Mouse (Mus musculus) spleen, postnatal 4 days (tissue): ENCODE measurements around the gene Platr17.
"Not testable (repeated sequence)": the region's sequence is repeated elsewhere in the genome, so short reads cannot be mapped to it uniquely, and the experiment has no call there.

Experiments used
- DNase-seq, 2 experiments: peaks; one replicate each; pipeline ENCODE4 v3.0.0; 2022; ENCODE audit warnings: low spot score in 2 of 2

Platr17 gene

DNA sequence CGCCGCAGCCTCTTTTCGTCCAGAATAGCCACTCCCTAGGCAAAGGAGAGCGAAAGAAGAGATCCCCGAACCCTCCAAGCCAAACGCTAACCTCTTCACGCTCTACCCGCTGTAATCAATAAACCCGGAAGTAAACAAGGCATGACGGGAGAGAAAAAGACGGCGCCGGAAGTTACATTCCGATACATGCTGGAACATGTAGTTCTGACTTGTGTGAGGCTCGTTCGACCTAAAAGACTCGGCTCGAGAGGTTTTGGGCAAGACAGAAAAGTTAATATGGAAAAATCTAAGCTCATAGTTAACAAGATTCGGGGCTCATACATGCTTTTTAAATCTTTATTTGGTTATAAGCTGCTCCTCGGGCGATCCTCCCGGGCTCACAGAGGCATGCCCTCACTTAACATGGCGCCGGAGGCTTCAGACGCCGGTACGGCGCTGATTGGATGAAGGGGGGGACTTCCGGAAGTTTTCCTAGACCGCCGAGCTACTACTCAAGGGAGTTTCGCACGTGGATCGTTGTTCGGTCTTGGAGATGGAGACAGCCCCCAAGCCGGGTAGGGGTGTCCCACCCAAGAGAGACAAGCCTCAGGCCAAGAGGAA, 35.4 kb downstream of the Platr17 start, which contains the start of the genes Pfdn6 and Wdr46:
Pfdn6 (minus strand) TSS at position 138 of the 600 bp plus-strand sequence.
Wdr46 (plus strand) TSS at position 455 of the 600 bp plus-strand sequence.
- peak; percentile 84 to 92 for DNase-seq

DNA sequence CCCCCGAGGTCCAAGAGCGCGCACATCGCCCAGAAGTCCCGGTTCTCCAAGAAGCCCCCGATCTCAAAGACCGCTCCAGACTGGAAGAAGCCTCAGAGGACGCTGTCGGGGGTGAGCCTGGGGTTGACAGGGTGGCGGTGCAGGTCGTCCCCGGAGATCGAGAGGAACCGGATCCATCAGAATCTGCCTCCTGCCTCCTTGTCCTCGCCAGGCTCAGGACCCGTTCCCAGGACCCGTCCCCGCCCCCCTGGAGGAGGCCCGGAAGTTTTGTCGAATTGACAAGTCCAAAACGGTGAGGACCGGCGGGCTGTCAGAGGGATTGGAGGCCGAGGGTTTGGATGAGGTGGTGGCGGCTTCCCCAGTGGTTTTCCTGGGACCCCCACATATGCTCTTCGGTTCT, 36.0 kb downstream of the Platr17 start:
- peak in 1 of 2 experiments; percentile 75 for DNase-seq

DNA sequence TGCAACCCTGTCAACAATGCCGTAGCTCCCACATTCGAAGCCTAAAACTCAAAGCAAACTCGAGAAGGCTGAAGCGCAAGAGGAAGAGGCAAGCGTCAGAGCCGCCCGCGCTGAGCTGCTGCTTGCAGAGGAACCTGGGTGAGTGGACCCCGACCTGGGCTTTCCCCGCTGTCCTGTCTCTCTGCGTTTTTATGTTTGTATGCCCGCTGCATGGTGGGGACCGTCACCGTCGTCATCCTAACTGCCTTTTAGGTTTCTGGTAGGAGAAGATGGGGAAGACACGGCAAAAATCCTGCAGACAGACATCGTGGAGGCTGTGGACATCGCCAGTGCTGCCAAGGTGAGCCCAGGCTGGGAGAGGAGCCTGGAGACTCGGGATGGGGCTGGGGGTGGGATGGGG, 36.4 kb downstream of the Platr17 start:
- DNase-seq = peak in 1 of 2 experiments; percentile 63

DNA sequence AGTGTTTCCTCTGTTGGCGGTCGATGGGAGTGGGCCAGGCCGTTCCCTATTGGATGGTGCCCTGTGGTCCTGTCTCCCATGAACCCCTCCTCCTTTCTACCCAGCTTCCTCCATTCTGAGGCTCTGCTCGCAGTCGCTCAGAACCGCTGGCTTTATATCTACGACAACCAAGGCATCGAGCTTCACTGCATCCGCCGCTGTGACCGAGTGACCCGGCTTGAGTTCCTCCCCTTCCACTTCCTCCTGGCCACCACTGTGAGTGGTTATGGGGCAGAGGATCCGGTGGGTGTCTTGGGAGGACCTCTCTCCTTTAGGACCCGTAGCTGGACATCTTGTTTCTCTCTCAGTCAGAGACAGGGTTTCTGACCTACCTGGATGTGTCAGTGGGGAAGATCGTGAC, 38.5 kb downstream of the Platr17 start:
- no peak for DNase-seq

DNA sequence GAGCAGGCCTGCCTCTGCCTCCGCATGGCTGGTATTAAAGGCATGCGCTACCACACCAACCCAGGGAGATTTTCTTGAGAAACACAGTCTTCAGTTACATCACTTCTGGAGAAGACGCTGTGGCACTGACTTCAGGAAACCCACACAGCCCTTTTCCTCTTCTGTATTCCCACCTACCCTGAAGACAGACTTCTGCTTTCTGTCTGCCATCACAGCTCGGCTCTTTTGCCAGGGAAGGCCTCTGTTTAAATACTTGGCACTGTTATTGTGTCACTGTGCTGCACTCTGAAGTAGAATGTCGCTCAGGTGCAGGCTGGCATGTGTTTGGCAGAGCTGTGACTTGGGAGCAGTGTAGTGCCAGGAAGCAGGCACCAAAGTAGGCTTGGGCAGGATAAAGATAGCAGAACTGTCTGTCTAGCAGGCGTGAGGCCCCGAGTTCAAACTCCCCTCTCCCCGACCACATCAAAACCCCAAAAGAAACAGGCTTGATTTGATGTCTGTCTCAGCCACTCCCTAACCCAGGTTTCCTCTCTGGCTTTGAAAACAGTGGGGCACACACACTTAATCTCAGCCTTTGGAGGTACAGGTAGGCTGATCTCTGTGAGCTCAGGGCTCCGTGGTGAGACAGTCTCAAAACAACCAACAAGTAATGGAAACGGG, 42.6 kb downstream of the Platr17 start:
- DNase-seq = no peak

DNA sequence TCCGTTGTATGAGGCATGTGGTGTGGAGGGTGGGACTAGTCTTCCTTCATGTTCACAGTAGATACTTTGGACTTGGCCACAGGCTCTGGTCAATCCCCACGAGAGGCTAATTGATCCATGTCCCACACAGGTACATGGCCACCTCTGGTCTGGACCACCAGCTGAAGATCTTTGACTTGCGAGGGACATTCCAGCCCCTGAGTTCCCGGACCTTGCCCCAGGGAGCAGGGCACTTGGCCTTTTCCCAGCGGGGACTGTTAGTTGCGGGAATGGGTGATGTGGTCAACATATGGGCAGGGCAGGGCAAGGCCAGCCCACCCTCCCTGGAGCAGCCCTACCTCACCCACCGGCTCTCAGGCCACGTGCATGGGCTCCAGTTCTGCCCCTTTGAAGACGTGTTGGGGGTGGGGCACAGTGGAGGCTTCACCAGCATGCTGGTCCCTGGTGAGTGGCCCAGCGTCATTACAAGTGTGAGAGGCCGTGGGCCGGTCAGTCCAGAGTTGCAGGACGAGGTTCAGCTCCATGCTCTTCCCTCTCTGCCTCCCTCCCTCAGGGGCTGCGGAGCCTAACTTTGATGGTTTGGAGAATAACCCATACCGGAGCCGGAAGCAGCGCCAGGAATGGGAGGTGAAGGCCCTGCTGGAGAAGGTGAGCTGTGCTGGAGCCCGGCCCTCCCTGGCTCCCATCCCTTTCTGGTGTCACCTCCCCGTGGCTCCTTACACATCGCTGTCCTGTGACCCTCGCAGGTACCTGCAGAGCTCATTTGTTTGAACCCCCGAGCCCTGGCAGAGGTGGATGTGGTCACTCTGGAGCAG, 43.4 kb downstream of the Platr17 start:
- DNase-seq = no peak

DNA sequence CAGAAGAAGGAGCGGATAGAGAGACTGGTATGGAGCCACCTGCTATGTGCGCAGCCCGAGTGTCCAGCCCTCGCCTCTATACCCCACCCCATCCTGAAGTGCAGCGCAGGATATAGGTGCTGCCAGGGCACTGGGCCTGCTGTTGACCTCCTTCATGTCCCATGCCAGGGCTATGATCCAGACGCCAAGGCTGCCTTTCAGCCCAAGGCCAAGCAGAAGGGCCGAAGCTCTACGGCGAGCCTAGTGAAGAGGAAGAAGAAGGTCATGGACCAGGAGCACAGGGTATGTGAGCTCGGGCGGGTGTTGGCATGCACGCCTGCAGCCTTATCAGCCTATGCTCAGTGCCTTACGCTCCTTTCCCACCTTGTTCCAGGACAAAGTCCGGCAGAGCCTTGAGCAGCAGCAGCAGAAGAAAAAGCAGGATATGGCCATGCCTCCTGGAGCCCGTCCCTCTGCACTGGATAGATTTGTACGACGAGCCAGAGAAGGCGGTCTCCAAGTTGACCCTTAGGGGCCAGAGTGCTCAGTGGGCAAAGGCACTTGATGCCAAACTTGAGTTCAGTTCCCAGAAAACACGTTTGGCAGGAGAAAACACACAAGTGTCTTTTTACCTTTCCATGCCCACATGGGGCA, 44.1 kb downstream of the Platr17 start:
- DNase-seq = no peak

DNA sequence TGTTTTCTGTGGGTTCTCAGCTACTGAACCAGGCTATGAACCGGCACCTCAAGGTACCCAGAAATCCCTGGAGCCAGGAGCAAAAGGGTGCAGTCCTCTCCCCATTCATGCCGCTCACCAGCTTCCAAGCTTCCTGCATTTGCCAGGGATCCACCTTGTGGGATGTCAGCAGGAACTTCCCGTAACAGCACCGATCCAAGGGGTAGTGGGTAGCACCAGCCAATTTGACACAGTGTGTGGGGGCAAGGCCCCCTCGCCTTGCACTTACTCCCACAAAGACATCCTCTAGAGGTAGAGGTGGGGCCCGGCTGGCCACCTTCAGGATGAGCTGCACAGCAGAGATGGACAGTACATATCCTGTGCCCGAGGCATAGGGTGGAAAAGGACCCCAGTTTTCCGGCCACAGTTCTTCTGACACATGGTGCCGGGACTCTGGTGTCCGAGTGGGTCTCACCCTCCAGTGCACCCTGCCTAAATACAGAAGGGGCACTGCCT, 45.2 kb downstream of the Platr17 start:
- DNase-seq = peak in 1 of 2 experiments; percentile 61

DNA sequence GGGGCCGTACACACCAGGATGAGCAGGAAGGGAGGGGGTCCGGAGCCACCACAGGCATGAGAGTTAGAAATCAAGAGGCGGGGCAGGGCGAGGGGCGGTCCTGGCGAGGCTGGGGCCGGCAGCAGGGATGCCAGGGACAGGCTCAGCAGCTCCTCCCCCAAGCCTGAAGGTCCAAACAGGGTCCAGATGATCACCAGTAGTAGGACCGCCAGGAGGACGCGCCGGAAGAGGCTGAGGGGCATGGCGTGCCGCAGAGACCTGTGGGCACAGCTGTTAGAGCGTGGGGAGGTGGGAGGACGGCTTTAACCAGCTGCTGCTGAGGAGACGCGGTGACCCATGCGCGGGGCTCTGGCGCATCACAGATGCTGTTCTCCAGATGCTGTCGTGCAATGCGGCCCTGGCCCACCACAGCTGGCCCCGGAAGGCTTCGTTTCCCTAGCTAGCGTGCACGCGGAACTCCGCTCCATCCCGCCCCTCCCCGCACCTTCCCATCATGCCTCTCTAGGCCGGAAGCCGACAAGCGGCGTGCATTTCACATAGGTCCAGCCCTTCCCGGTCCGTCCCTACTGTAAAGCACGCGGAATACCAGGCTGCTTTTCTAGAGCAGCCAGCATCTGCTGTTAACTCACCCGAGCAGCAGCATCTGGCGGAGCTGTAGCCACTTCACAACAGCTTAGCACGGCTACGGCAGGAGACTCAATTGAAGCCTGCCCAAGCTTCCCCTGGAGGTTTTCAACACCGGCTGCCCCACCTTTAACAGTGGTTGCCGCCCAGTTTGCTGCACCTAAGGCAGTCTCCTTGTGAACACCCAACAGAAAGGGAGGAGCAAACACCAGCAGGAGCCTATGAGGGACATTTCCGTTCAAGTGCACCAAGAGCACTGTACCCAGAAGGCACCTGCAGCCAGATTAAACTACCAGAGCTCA, 46.3 kb downstream of the Platr17 start, which contains the start of gene B3galt4:
B3galt4 (minus strand) TSS at position 468 of the 926 bp plus-strand sequence.
- peak; percentile 77 to 90 for DNase-seq

DNA sequence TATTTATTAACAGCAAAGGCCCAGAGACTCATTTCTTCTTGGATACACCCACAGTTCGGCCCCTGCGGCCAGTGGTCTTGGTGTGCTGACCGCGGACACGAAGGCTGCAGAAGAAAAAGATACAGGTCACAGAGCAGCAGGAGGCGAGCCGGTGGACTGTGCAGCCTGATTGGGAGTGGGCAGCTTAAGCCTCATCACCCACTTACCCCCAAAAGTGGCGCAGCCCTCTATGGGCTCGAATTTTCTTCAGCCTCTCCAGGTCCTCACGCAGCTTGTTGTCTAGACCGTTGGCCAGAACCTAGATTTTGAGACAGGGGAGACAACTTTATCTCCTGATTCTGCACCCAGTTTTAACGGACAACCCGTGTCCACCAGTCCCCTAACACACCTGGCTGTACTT, 47.1 kb downstream of the Platr17 start:
- not testable (repeated sequence) for DNase-seq

DNA sequence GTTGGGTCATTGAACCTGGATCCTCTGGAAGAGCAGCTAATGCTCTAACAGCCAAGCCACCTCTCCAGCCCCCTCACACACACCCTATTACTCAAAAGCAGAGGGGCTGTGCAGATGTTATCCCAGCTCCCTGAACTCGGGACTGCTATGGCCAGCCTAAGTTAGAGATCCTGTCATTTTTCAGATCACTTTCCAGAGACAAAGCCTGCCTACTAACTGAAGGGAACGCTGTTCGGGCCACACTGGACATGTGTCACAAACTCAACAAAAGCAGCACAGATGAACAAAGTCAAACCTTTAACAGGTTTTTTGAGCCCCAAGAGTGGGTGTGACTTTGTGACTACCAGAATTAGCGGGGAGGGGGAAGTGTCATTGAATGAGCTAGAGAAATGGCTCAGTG, 47.9 kb downstream of the Platr17 start:
- no peak for DNase-seq

DNA sequence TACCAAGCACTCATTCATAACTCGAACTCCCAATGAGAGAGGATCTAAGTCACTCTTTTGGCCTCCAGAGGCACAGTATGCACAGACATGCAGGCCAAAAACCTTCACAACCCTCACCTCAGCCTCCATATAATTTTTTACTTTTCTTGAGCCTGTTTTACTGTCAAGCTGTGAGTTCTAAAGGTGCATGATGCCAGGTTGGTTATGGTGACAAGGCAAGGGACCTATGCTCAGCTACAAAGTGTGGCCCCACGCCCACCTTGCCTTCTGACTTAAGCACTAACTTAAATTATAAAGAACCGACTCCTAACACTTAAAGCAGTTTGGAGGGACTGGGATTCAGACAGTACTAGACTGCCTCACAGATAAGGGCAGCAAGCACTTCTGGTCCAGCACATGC, 48.4 kb downstream of the Platr17 start:
- no peak for DNase-seq

DNA sequence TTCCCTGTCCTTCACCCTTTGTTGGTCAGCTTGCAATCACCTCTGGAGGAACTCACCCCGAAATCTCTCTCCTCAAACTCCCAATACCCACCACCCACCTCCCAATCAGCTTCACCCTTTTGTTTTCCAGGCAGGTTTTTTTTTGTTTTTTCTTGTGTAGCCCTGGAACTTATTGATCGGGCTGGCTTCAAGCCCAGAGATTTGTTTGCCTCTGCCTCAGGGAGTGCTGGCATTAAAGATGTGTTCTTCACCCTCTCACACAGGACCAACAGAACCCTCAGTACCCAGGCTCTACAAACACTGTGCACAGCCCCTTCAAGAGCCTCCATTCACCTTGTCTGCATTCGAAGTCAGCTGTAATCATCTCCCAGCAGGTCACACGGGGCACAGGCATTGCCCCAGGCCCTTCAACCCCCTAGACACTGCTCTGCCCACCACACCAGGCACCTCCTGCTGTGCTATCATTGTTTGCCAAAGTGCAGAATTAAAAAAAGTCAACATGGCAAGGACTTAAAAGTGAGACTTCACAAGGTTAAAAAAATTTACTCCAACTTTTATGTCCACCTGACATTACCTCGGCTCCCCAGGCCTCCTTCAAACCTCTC, 49.1 kb downstream of the Platr17 start:
- DNase-seq = no peak

DNA sequence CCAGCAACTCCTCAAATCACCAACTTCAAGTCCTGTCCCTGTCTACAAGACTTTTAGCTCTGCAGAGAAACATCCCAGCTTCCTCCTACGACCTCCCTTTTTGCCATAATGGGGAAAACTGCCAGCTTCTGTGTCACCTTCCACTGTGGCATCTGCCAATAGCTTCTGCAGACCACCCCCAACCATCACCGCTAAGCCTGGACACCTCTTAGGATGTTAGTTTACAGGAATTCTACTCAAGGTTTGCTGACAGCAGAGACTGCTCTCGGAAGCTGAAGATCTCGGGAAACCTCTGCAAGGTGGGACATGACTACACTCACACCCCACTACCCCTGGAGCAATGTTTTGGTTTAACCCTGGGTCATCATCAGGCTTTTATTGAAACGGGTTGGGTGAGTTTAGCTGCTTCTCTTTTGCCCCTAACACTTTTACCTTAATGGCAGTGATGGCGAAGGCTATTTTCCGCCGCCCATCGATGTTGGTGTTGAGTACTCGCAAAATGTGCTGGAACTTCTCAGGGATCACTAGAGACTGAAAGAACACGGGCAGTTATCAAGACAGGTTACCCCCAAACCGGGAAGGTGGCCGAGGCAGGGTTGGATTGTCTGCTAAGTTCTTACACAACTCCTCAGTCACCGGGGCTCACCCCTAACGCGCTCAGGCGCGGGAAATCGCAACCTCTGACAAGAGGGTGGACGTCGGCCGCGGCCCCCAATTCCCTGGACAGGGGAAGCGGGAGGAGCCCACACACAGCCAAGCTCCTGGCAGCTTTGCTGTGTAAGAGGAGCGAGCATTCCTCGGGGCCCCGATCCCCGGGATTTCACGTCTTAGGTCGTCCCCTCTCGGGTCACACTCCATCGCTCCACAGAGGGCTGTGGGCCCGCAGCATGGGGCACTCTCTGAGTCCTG, 50.0 kb downstream of the Platr17 start:
- DNase-seq = peak; percentile 53 to 83

DNA sequence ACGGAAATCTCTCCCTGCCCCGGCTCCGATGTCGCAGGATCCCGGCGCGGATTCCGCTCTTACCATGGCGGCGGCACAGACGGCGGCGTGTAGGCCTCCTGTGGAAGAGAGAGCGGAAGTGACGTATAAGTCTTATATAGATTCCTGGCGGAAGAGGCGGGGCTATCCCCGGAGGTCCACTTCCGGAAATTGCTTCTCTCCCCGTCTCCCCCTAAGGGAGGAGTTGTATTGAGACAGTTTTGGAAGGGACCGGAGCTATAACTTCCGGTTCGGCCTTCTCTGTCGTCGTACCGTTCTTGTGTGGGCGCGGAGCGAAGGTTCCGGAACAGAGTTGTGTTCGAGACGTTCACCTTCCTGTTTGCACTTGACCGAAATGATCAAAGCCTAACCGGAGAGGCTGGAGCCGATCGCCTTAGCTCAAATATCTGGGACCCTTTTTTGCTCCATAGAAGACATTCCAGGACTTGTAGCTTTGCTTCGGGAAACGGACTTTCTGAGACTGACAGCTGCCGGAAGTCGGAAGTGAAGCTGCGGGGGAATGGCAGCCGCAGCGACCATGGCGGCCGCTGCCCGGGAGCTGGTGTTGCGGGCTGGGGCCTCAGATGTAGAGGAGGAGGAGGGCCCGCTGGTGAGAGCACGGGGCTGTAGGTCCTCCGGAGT, 50.8 kb downstream of the Platr17 start, which contains the start of the genes Vps52 and Rps18:
Vps52 (plus strand) TSS at position 258 of the 660 bp plus-strand sequence.
Rps18 (minus strand) TSS at position 447 of the 660 bp plus-strand sequence.
- DNase-seq = peak; percentile 96 to 97
